Mouse (Mus musculus) forebrain, embryonic 14.5 days (tissue): ENCODE results near the gene Naa50. TPM values are rescaled to one million over a fixed set of nuclear protein-coding genes. Genes with fewer than 3 reads are reported as not detected.
A peak's percentile ranks its signal among the peaks of the same experiment; 100 is the strongest.

ENCODE experiments used
- ATAC-seq: fragments of 200-750 bp; cut with Nextera tagmentation; 2 replicates; pipeline ENCODE4 v1.8.0; 2017; ENCODE audit warnings: mild to moderate bottlenecking, moderate library complexity
- DNase-seq: peaks from one replicate; pipeline ENCODE4 v3.0.0-alpha.2; 2015; ENCODE audit warnings: low spot score
- H3K27ac ChIP-seq: fragments of 300-500 bp; sonication (generic); 2 replicates; pipeline ENCODE4 v1.5.1; 2014; ENCODE audit warnings: low read depth, mild to moderate bottlenecking, control low read depth, low read length, moderate library complexity
- H3K27me3 ChIP-seq: fragments of 300-500 bp; sonication (generic); replicated peaks from 2 replicates; pipeline ENCODE4 v1.6.1; 2014; ENCODE audit warnings: low read length, control low read depth, mixed read lengths; ENCODE audit not compliant: control insufficient read depth, insufficient read depth
- H3K36me3 ChIP-seq: fragments of 300-500 bp; sonication (generic); 2 replicates; pipeline ENCODE4 v1.6.1; 2014; ENCODE audit warnings: low read length, control low read depth; ENCODE audit not compliant: control insufficient read depth, insufficient read depth
- H3K4me1 ChIP-seq: fragments of 300-500 bp; sonication (generic); 2 replicates; pipeline ENCODE4 v1.6.1; 2014; ENCODE audit warnings: antibody characterized with exemption, low read length, control low read depth; ENCODE audit not compliant: control insufficient read depth, insufficient read depth
- H3K4me2 ChIP-seq: fragments of 300-500 bp; sonication (generic); 2 replicates; pipeline ENCODE4 v1.6.1; 2014; ENCODE audit warnings: mild to moderate bottlenecking, control low read depth, low read length
- H3K4me3 ChIP-seq: fragments of 300-500 bp; sonication (generic); 2 replicates; pipeline ENCODE4 v1.5.1; 2014; ENCODE audit warnings: low read depth, low read length, control low read depth
- H3K9ac ChIP-seq: fragments of 300-500 bp; sonication (generic); 2 replicates; pipeline ENCODE4 v1.6.1; 2014; ENCODE audit warnings: mild to moderate bottlenecking, low read length, control low read depth, moderate library complexity
- H3K9me3 ChIP-seq: fragments of 300-500 bp; sonication (generic); replicated peaks from 2 replicates; pipeline ENCODE4 v1.6.1; 2016; ENCODE audit warnings: low read length, control low read depth, mixed read lengths; ENCODE audit not compliant: control insufficient read depth
- WGBS: fragments of 180-500 bp; shearing (Covaris S2); extraction: QIAGEN DNeasy Blood & Tissue Kit; methylation state at CpG from one replicate; pipeline ENCODE4 v1.1.7; 2014; 5-methylcytosine and 5-hydroxymethylcytosine counted together
- polyA plus RNA-seq: library from polyadenylated mRNA; unstranded; fragments of >200 nt; fragmentation: Nextera tagmentation; extraction: Ambion mirVana; gene quantifications from 2 replicates; pipeline ENCODE4 v1.2.1, GENCODE M21; 2014

Gene Naa50
- polyA plus RNA-seq, 1 experiment from 2014 or later: 39.6 TPM

DNA sequence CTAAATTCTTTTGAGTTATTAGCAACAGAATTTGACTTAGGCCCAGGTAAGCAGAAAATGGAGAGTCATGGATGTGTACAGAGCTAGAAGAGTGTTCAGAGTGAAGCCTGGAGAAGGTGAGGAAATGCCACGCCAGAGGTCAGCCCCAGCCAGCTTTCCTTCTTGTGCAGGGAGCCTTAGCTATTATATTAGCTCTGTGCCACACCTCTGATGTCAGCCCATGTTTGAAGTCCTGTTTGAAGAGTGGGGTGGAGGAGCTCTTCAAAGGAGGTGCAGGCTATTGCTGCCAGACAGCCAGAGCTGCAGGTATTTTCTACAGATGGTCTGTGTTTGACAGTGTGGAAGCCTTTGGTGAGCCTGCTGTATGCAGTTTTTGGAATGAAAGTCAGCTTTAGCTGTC, 38.9 kb downstream of the Naa50 start:
- no peak overlapping the region for H3K4me3 ChIP-seq
- DNase-seq: peak; percentile 21
- H3K36me3 ChIP-seq: no peaks in the 10 kb centered on the region
- WGBS: 75% methylated on average over 1 of the region's 1 CpGs
- H3K27ac ChIP-seq: no peak overlapping the region
- H3K4me2 ChIP-seq: no peak overlapping the region
- no peak; the same call in 1 of the 2 replicates for ATAC-seq
- peaks cover 10% of the 10 kb centered on the region; the same call in 1 of the 2 replicates for H3K4me1 ChIP-seq
- H3K9ac ChIP-seq: no peak overlapping the region
- H3K9me3 ChIP-seq: no peaks in the 10 kb centered on the region
- H3K27me3 ChIP-seq: no peaks in the 10 kb centered on the region

DNA sequence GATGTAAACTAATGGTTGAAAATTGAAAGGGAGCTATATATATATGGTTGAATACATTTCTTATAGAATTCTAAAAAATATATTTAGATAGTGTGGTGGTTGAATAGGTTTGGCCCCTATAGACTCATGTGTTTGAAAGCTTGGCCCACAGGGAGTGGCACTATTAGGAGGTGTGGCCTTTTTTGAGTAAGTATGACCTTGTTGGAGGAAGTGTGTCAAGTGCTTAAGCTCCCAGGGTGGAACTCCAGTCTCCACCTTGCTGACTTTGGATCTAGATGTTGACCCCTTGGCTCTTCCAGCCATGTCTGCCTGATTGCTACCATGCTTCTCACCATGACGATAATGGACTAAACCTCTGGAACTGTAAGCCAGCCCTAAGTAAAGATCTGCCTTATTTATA, 43.0 kb downstream of the Naa50 start:
- Histone ChIP-seq H3K27me3 (no peaks in the 10 kb centered on the region), H3K27ac (no peak overlapping the region), H3K9ac (no peak overlapping the region), H3K9me3 (no peaks in the 10 kb centered on the region), H3K4me2 (no peak overlapping the region), H3K36me3 (no peaks in the 10 kb centered on the region), H3K4me3 (no peak overlapping the region), H3K4me1 (no peaks in the 10 kb centered on the region)
- ATAC-seq (no peak), DNase-seq (no peak)
- 88% methylated on average over 1 of the region's 1 CpGs for WGBS

- no peaks in the 10 kb centered on the region for H3K36me3 ChIP-seq
- no peaks in the 10 kb centered on the region for H3K27me3 ChIP-seq
- H3K4me1 ChIP-seq: no peaks in the 10 kb centered on the region
- H3K27ac ChIP-seq: no peak overlapping the region
- H3K9ac ChIP-seq: no peak overlapping the region
- H3K9me3 ChIP-seq: 0 out of 2 replicates have a peak, but pooled peaks cover 3% of the 10 kb centered on the region
- no peak overlapping the region for H3K4me3 ChIP-seq
- H3K4me2 ChIP-seq: no peak overlapping the region
- ATAC-seq (no peak), DNase-seq (no peak)
- 85% methylated on average over 3 of the region's 3 CpGs for WGBS
These were observed 45.1 kb downstream of the Naa50 start for GRCm38 (mm10) chr16:44184769-44185168.

DNA sequence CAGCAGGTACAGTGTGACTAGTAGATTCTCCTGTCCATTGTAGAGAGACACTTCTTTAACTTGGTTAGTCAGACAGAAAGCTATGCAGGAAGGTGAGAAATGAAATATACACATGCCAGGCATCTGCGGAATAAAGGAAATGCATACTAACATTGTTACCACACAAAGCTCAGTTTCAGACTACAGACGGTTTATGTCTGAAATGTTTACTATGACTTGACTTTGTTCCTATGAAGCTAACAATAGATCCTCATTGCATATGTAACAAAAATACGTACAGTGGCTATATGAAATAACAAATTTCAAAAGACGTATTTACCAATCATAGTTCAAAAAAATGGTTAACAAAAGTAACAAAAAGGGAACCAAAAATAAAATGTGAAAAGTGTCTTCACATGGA, 47.5 kb downstream of the Naa50 start:
- Histone ChIP-seq H3K4me1 (no peaks in the 10 kb centered on the region), H3K27ac (no peak overlapping the region), H3K4me2 (no peak overlapping the region), H3K9ac (no peak overlapping the region), H3K4me3 (no peak overlapping the region), H3K36me3 (no peaks in the 10 kb centered on the region), H3K9me3 (0 out of 2 replicates have a peak, but pooled peaks cover 3% of the 10 kb centered on the region), H3K27me3 (no peaks in the 10 kb centered on the region)
- 95% methylated on average over 4 of the region's 4 CpGs for WGBS
- DNase-seq: no peak
- no peak for ATAC-seq

DNA sequence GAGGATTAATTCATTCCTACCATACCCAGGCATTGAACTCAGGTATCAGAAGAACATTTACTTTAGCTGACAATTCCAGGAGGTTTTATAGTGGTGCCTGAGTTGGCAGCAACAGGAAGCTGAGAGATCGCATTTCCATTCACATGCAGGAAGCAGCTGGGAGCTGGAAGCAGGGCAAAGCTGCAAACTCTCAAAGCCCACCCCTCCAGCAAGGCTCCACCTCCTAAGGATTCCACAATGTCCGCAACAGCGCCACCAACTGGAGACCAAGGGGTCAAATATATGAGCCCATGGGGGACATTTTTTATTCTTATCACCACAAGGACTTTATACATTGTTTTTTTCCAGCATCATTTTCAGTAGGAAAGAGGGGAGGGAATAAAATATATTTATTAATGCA, 49.1 kb downstream of the Naa50 start:
- no peak overlapping the region for H3K4me3 ChIP-seq
- DNase-seq (no peak), ATAC-seq (no peak)
- H3K4me2 ChIP-seq: no peak overlapping the region
- H3K27me3 ChIP-seq: no peaks in the 10 kb centered on the region
- H3K36me3 ChIP-seq: no peaks in the 10 kb centered on the region
- H3K27ac ChIP-seq: no peak overlapping the region
- 94% methylated on average over 3 of the region's 3 CpGs for WGBS
- no peak overlapping the region for H3K9ac ChIP-seq
- H3K4me1 ChIP-seq: no peaks in the 10 kb centered on the region
- H3K9me3 ChIP-seq: 0 out of 2 replicates have a peak, but pooled peaks cover 3% of the 10 kb centered on the region

- H3K4me2 ChIP-seq: no peak overlapping the region
- H3K9me3 ChIP-seq: 0 out of 2 replicates have a peak, but pooled peaks cover 3% of the 10 kb centered on the region
- no peaks in the 10 kb centered on the region for H3K4me1 ChIP-seq
- no peak for ATAC-seq
- DNase-seq: no peak
- H3K36me3 ChIP-seq: no peaks in the 10 kb centered on the region
- 92% methylated on average over 6 of the region's 6 CpGs for WGBS
- no peak overlapping the region for H3K4me3 ChIP-seq
- no peak overlapping the region for H3K9ac ChIP-seq
- no peaks in the 10 kb centered on the region for H3K27me3 ChIP-seq
- no peak overlapping the region for H3K27ac ChIP-seq
These were observed 50.4 kb downstream of the Naa50 start for GRCm38 (mm10) chr16:44190032-44190431.

- 0 out of 2 replicates have a peak, but pooled peaks cover 3% of the 10 kb centered on the region for H3K9me3 ChIP-seq
- ATAC-seq (no peak), DNase-seq (no peak)
- WGBS: 92% methylated on average over 2 of the region's 2 CpGs
- no peak overlapping the region for H3K4me3 ChIP-seq
- H3K27me3 ChIP-seq: no peaks in the 10 kb centered on the region
- H3K9ac ChIP-seq: no peak overlapping the region
- no peak overlapping the region for H3K27ac ChIP-seq
- no peaks in the 10 kb centered on the region for H3K36me3 ChIP-seq
- no peaks in the 10 kb centered on the region for H3K4me1 ChIP-seq
- H3K4me2 ChIP-seq: no peak overlapping the region
These were observed 51.3 kb downstream of the Naa50 start for GRCm38 (mm10) chr16:44190968-44191367.

DNA sequence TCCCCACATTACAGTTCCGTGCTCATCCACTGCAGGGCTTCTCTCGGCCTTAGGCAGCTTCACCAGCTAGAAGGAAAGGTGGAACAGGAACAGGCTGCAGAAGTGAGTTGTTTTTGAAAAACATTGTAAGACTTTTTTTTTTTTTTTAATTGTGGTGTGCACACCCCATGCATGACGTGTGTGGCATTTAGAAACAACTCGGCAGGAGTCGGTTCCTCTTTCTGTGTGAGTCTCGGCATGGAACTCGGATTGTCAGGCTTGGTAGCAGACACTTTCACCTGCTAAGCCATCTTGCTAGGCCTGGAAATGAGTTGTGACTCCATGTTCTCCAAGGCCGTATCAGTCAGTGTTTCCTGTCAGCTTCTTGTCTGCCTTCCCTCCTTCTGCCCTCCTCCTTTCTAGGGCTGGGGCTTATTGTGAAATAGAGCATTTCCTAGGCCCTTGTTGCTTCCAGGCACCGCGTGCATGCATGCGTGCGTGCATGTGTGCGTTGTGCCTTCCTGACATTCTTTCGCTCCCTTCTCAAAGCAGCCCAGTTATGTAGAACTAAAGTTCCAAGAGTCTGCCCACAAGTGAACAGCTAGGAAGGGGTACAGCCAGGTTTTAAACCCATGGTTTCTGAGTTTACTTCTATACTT, 59.6 kb downstream of the Naa50 start:
- DNase-seq: no peak
- 92% methylated on average over 14 of the region's 14 CpGs for WGBS
- Histone ChIP-seq H3K9me3 (no peaks in the 10 kb centered on the region), H3K27me3 (no peaks in the 10 kb centered on the region), H3K27ac (no peak overlapping the region), H3K4me3 (no peak overlapping the region), H3K9ac (no peak overlapping the region), H3K4me1 (no peaks in the 10 kb centered on the region), H3K4me2 (no peak overlapping the region), H3K36me3 (peaks cover 26% of the 10 kb centered on the region)
- ATAC-seq: no peak

GRCm38 (mm10) chr16:44200146-44200545, 60.5 kb downstream of the Naa50 start:
- Histone ChIP-seq H3K9ac (no peak overlapping the region), H3K27ac (no peak overlapping the region)

More at GRCm38 (mm10) chr16:44200146-44200545, 60.5 kb downstream of the Naa50 start:
- no peak overlapping the region for H3K4me3 ChIP-seq
- H3K4me1 ChIP-seq: no peaks in the 10 kb centered on the region
- no peaks in the 10 kb centered on the region for H3K9me3 ChIP-seq
- no peaks in the 10 kb centered on the region for H3K27me3 ChIP-seq
- H3K36me3 ChIP-seq: peaks cover 27% of the 10 kb centered on the region
- ATAC-seq (no peak), DNase-seq (no peak)
- no peak overlapping the region for H3K4me2 ChIP-seq
- WGBS: 92% methylated on average over 4 of the region's 4 CpGs
